Mouse (Mus musculus): ENCODE results near the gene Kif21b. TPM values are rescaled to one million over a fixed set of nuclear protein-coding genes. Genes with fewer than 3 reads are reported as not detected.

Gene Kif21b
- polyA plus RNA-seq, 1 experiment from 2014 or later: 37.1 TPM

GRCm38 (mm10) chr1:136160930-136161329 lies 29.7 kb downstream of the Kif21b start:
- Histone ChIP-seq H3K9ac (replicated peaks) (no peak overlapping the region), H3K9me3 (replicated peaks) (no peaks in the 10 kb centered on the region), H3K27ac (replicated peaks) (no peak overlapping the region), H3K36me3 (peaks cover 97% of the 10 kb centered on the region), H3K4me2 (no peak overlapping the region), H3K27me3 (replicated peaks) (no peaks in the 10 kb centered on the region), H3K4me1 (no peaks in the 10 kb centered on the region), H3K4me3 (replicated peaks) (no peak overlapping the region)
- WGBS: 91% methylated on average over 6 of the region's 6 CpGs
- ATAC-seq (ENCODE audit: low FRiP score): no peak

- H3K4me3 ChIP-seq (replicated peaks): no peak overlapping the region
- H3K27ac ChIP-seq (replicated peaks): no peak overlapping the region
- H3K36me3 ChIP-seq: peaks cover 95% of the 10 kb centered on the region
- no peaks in the 10 kb centered on the region for H3K27me3 ChIP-seq (replicated peaks)
- no peaks in the 10 kb centered on the region for H3K4me1 ChIP-seq
- no peak overlapping the region for H3K4me2 ChIP-seq
- H3K9me3 ChIP-seq (replicated peaks): no peaks in the 10 kb centered on the region
- 96% methylated on average over 7 of the region's 7 CpGs for WGBS
- no peak for ATAC-seq (ENCODE audit: low FRiP score)
- no peak overlapping the region for H3K9ac ChIP-seq (replicated peaks)
These were observed 30.2 kb downstream of the Kif21b start for GRCm38 (mm10) chr1:136161333-136161921.

DNA sequence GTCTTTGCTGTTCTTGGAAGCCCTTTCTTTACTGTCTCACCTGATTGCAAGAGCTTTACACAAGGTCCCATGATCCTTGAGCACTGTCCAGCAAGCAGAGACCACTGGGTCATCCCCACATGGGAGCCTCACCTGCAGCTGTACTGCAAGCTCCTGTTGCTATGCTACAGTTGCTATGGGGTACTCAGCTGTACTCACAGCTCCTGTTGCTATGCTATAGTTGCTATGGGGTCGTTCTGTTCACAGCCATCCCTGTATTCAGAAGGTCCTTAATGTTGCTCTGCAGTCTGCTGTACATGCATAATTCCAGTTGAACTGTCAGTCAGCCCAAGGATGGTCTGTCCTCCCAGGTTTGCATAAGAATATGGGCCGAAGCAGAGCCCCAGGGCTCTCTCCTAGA lies 34.2 kb downstream of the Kif21b start:
- no peaks in the 10 kb centered on the region for H3K9me3 ChIP-seq (replicated peaks)
- no peak overlapping the region for H3K4me2 ChIP-seq
- no peak overlapping the region for H3K9ac ChIP-seq (replicated peaks)
- 37% methylated on average over 2 of the region's 2 CpGs for WGBS
- no peak for ATAC-seq (ENCODE audit: low FRiP score)
- H3K4me3 ChIP-seq (replicated peaks): no peak overlapping the region
- H3K36me3 ChIP-seq: peaks cover 89% of the 10 kb centered on the region
- H3K4me1 ChIP-seq: no peaks in the 10 kb centered on the region; the same call in 1 of the 2 replicates
- no peak overlapping the region for H3K27ac ChIP-seq (replicated peaks)
- H3K27me3 ChIP-seq (replicated peaks): no peaks in the 10 kb centered on the region

GRCm38 (mm10) chr1:136167657-136168056 lies 36.5 kb downstream of the Kif21b start:
- peaks cover 87% of the 10 kb centered on the region for H3K36me3 ChIP-seq
- no peaks in the 10 kb centered on the region; the same call in 1 of the 2 replicates for H3K4me1 ChIP-seq
- H3K27ac ChIP-seq (replicated peaks): no peak overlapping the region
- H3K9me3 ChIP-seq (replicated peaks): no peaks in the 10 kb centered on the region
- no peak for ATAC-seq (ENCODE audit: low FRiP score)
- H3K4me2 ChIP-seq: no peak overlapping the region
- 78% methylated on average over 8 of the region's 8 CpGs for WGBS
- no peaks in the 10 kb centered on the region for H3K27me3 ChIP-seq (replicated peaks)
- no peak overlapping the region for H3K4me3 ChIP-seq (replicated peaks)
- no peak overlapping the region for H3K9ac ChIP-seq (replicated peaks)

- H3K36me3 ChIP-seq: peaks cover 74% of the 10 kb centered on the region
- H3K4me2 ChIP-seq: no peak overlapping the region
- WGBS: 8% methylated on average over 5 of the region's 5 CpGs
- peak; percentile 76; the same call in 1 of the 2 replicates for ATAC-seq (ENCODE audit: low FRiP score)
- H3K27me3 ChIP-seq (replicated peaks): no peaks in the 10 kb centered on the region
- no peak overlapping the region for H3K27ac ChIP-seq (replicated peaks)
- no peak overlapping the region for H3K9ac ChIP-seq (replicated peaks)
- no peaks in the 10 kb centered on the region for H3K9me3 ChIP-seq (replicated peaks)
- H3K4me3 ChIP-seq (replicated peaks): no peak overlapping the region
- peaks cover 10% of the 10 kb centered on the region for H3K4me1 ChIP-seq
These were observed 38.9 kb downstream of the Kif21b start for GRCm38 (mm10) chr1:136170109-136170508.

GRCm38 (mm10) chr1:136172696-136173095 lies 41.5 kb downstream of the Kif21b start:
- Histone ChIP-seq H3K4me2 (no peak overlapping the region), H3K4me3 (replicated peaks) (no peak overlapping the region), H3K9me3 (replicated peaks) (no peaks in the 10 kb centered on the region), H3K27me3 (replicated peaks) (no peaks in the 10 kb centered on the region), H3K27ac (replicated peaks) (no peak overlapping the region), H3K9ac (replicated peaks) (no peak overlapping the region), H3K36me3 (peaks cover 68% of the 10 kb centered on the region), H3K4me1 (peaks cover 10% of the 10 kb centered on the region)
- WGBS: 68% methylated on average over 12 of the region's 12 CpGs
- ATAC-seq (ENCODE audit: low FRiP score): no peak

GRCm38 (mm10) chr1:136174101-136174606 lies 43.0 kb downstream of the Kif21b start:
- H3K4me2 ChIP-seq: no peak overlapping the region
- no peaks in the 10 kb centered on the region for H3K9me3 ChIP-seq (replicated peaks)
- 14% methylated on average over 13 of the region's 13 CpGs for WGBS
- H3K4me3 ChIP-seq (replicated peaks): no peak overlapping the region
- peaks cover 54% of the 10 kb centered on the region for H3K36me3 ChIP-seq
- no peak overlapping the region for H3K9ac ChIP-seq (replicated peaks)
- H3K4me1 ChIP-seq: peaks cover 10% of the 10 kb centered on the region
- 0 out of 2 replicates have a peak overlapping the region, but pooled peaks have one; percentile 4 for H3K27ac ChIP-seq (replicated peaks)
- ATAC-seq (ENCODE audit: low FRiP score): peak; percentile 36; the same call in 1 of the 2 replicates
- H3K27me3 ChIP-seq (replicated peaks): no peaks in the 10 kb centered on the region

GRCm38 (mm10) chr1:136175183-136175582 lies 44.0 kb downstream of the Kif21b start:
- no peak overlapping the region for H3K27ac ChIP-seq (replicated peaks)
- no peak overlapping the region for H3K4me2 ChIP-seq
- no peak overlapping the region for H3K9ac ChIP-seq (replicated peaks)
- H3K4me3 ChIP-seq (replicated peaks): no peak overlapping the region
- H3K9me3 ChIP-seq (replicated peaks): no peaks in the 10 kb centered on the region
- no peaks in the 10 kb centered on the region for H3K27me3 ChIP-seq (replicated peaks)
- ATAC-seq (ENCODE audit: low FRiP score): no peak
- peaks cover 51% of the 10 kb centered on the region for H3K36me3 ChIP-seq
- peaks cover 10% of the 10 kb centered on the region for H3K4me1 ChIP-seq
- 32% methylated on average over 6 of the region's 6 CpGs for whole genome bisulfite sequencing

GRCm38 (mm10) chr1:136177085-136177484 lies 45.9 kb downstream of the Kif21b start:
- H3K36me3 ChIP-seq: peaks cover 36% of the 10 kb centered on the region
- H3K27me3 ChIP-seq (replicated peaks): no peaks in the 10 kb centered on the region
- no peak overlapping the region for H3K4me2 ChIP-seq
- no peaks in the 10 kb centered on the region for H3K9me3 ChIP-seq (replicated peaks)
- 81% methylated on average over 2 of the region's 2 CpGs for WGBS
- no peak for ATAC-seq (ENCODE audit: low FRiP score)
- no peak overlapping the region for H3K9ac ChIP-seq (replicated peaks)
- H3K4me3 ChIP-seq (replicated peaks): no peak overlapping the region
- H3K27ac ChIP-seq (replicated peaks): no peak overlapping the region
- peaks cover 10% of the 10 kb centered on the region for H3K4me1 ChIP-seq

DNA sequence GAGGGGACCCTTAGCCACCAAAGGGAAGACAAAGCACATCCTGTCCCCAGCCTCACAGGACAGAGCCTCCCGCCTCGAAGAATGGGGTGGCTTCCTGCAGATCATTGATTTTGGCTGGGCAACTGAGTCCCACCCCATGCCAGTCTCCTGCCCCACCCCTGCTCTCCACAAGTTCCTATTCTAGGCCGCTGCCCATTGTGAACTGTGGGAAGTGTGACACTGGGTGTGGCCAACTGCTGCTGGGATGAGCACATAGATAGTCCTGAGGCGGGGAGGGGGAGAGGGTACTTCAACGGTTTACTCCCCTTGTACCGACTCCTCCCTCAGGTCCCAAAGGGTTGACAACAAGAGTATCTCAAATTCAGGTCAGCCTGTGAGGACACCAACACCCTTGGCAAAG lies 47.6 kb downstream of the Kif21b start:
- 62% methylated on average over 6 of the region's 6 CpGs for WGBS
- Histone ChIP-seq H3K4me3 (replicated peaks) (no peak overlapping the region), H3K27ac (replicated peaks) (no peak overlapping the region), H3K4me2 (no peak overlapping the region), H3K9ac (replicated peaks) (no peak overlapping the region), H3K27me3 (replicated peaks) (no peaks in the 10 kb centered on the region), H3K9me3 (replicated peaks) (no peaks in the 10 kb centered on the region), H3K4me1 (peaks cover 8% of the 10 kb centered on the region), H3K36me3 (peaks cover 23% of the 10 kb centered on the region)
- no peak for ATAC-seq (ENCODE audit: low FRiP score)

DNA sequence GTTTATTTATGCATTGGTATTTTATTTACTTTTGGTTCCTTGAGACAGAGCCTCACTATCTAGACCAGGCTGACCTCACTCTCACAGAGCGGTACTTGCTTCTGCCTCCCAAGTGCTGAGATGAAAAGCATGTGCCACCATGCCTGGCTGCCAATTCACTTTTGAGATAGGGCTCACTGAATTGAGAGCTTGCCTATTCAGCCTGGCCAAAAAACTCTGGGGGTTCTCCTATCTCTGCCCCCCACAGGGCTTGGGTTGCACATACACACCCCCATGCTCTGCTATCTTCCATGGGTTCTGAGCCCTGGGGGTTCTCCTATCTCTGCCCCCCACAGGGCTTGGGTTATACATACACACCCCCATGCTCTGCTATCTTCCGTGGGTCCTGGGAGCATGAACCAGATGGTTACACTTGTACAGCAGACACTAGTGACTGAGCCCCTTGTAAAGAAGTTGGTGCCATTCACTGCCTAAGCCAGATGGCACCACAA lies 48.4 kb downstream of the Kif21b start:
- WGBS: 57% methylated on average over 2 of the region's 2 CpGs
- no peak overlapping the region for H3K4me3 ChIP-seq (replicated peaks)
- H3K9me3 ChIP-seq (replicated peaks): no peaks in the 10 kb centered on the region
- no peak overlapping the region for H3K27ac ChIP-seq (replicated peaks)
- no peak for ATAC-seq (ENCODE audit: low FRiP score)
- H3K27me3 ChIP-seq (replicated peaks): no peaks in the 10 kb centered on the region
- no peak overlapping the region for H3K4me2 ChIP-seq
- H3K36me3 ChIP-seq: peaks cover 19% of the 10 kb centered on the region
- no peaks in the 10 kb centered on the region for H3K4me1 ChIP-seq
- H3K9ac ChIP-seq (replicated peaks): no peak overlapping the region

DNA sequence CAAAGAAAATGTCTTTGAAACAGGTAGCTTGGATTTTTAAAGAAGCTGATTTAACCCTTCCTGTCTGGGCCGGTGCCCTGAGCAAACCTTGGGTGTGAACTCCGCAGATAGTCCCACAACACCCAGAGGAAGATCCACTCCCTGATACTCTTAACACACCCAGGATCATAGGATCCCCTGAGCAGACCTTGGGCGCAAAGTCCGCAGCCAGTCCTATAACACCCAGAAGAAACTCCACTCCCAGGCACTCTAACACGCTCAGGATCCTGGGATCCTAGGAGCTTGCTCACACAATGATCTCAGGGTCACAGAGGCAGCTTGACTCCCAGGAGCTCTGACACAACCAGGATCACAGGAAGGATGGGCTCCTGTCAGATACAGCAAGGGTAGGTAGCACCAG lies 58.8 kb downstream of the Kif21b start:
- Histone ChIP-seq H3K4me2 (no peak overlapping the region), H3K4me3 (replicated peaks) (no peak overlapping the region), H3K9ac (replicated peaks) (no peak overlapping the region), H3K27ac (replicated peaks) (no peak overlapping the region), H3K4me1 (no peaks in the 10 kb centered on the region), H3K36me3 (no peaks in the 10 kb centered on the region), H3K9me3 (replicated peaks) (no peaks in the 10 kb centered on the region), H3K27me3 (replicated peaks) (no peaks in the 10 kb centered on the region)
- ATAC-seq (ENCODE audit: low FRiP score): no peak
- 93% methylated on average over 5 of the region's 5 CpGs for WGBS

Measured in neural tube, embryonic 15.5 days (tissue).